Mouse (Mus musculus): ENCODE results near the gene Pde4c.

DNA sequence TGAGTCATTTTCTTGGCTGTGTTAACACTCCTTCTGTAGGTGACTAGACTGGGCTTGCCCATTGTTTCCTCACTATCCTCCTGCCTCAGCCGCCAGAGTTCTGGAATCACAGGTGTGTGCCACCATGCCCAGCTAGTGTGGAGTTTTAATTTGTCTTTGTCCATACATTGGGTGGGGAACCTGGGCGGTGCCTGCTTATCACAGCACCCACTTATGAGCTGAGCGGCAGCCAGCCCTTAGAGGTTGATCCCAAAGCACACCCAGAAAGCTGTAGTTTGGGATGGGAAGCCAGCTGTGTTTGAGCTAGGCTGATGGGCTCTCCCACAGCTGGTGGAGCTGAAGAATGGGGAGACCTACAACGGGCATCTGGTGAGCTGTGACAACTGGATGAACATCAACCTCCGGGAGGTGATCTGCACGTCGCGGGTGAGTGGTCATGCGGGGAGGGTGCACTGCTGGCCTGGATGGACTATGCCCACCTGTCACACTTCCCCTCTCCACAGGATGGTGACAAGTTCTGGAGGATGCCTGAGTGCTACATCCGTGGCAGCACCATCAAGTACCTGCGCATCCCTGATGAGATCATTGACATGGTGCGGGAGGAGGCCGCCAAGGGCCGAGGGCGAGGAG is 46.0 kb upstream of the Pde4c start:
- no peak for TF ChIP-seq CTCF (IDR thresholded peaks at IDR 0.05; ENCODE audit: control insufficient read depth, insufficient read depth, insufficient replicate concordance, low read depth, low read length)
- TF ChIP-seq POLR2A (IDR thresholded peaks at IDR 0.05; ENCODE audit: control insufficient read depth, low read depth, low read length), result no peak
